Mouse (Mus musculus): ENCODE measurements at regions not wholly inside any gene's neighbourhood (a gene's known extent, or its start where the extent isn't known, plus 50 kb on each side); places are given as distances from the start of the nearest gene placed in this dataset.

- H3K27me3 ChIP-seq (ENCODE audit: control insufficient read depth, insufficient read depth, low read length, poor library complexity, severe bottlenecking): no peaks in the 10 kb centered on the region
- H3K27ac ChIP-seq (ENCODE audit: insufficient read depth, low read length): no peak overlapping the region
- H3K4me1 ChIP-seq (ENCODE audit: control insufficient read depth, insufficient read depth, low read length): no peaks in the 10 kb centered on the region
Observed at GRCm38 (mm10) chr9:98091105-98091504, 58.1 kb upstream of the Clstn2 start.

DNA sequence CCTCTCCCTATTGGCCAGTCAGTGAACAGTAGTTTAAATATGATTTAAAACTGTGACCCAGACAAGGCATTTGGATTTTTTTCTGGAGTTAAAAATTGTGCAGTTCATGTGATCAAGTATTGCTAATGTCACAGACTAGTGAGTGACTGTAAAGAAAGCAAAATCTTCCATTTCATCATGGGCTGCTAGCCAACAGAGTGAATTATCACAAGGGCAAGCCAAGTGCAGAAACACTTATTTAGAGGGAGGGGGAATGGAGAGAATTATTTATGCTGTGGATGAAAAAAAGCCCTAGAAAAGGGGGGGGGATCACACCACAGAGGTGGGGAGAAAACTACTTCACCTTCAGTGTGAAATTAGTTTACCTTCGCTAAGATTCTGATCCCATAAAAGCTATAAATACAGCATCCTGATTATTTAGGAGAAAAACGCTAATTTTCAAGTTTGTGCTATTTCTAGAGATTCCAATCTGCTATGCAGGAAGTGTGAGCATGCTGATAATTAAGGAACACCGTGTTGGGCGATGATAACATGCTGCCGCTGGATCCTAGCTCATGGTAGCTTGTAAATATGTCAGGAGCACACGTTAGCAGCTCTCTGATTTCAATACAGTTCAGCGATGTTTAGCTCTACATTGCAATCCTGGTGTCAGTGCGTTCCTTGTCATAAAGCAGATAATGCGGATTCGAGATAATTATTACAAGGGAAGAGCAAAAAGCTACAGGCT is 62.2 kb upstream of the Clstn2 start:
- Histone ChIP-seq H3K36me3 (ENCODE audit: control insufficient read depth, insufficient read depth, low read length, poor library complexity, severe bottlenecking) (no peaks in the 10 kb centered on the region), H3K9me3 (replicated peaks; ENCODE audit: control insufficient read depth, insufficient read depth, low read length, poor library complexity, severe bottlenecking) (no peaks in the 10 kb centered on the region)
- TF ChIP-seq CTCF (IDR thresholded peaks at IDR 0.05; ENCODE audit: low read depth, low read length) (no peak), POLR2A (IDR thresholded peaks at IDR 0.05; ENCODE audit: insufficient read depth, low read length) (no peak), EP300 (IDR thresholded peaks at IDR 0.05; ENCODE audit: insufficient read depth, low read depth, low read length) (no peak)

More at GRCm38 (mm10) chr9:98091105-98091504, 58.1 kb upstream of the Clstn2 start:
- H3K4me3 ChIP-seq (ENCODE audit: low read depth, low read length): no peak overlapping the region
- H3K36me3 ChIP-seq (ENCODE audit: control insufficient read depth, insufficient read depth, low read length, poor library complexity, severe bottlenecking): no peaks in the 10 kb centered on the region
- no peak for TF ChIP-seq CTCF (IDR thresholded peaks at IDR 0.05; ENCODE audit: low read depth, low read length)
- TF ChIP-seq EP300 (IDR thresholded peaks at IDR 0.05; ENCODE audit: insufficient read depth, low read depth, low read length): no peak
- no peak for TF ChIP-seq POLR2A (IDR thresholded peaks at IDR 0.05; ENCODE audit: insufficient read depth, low read length)
- H3K9me3 ChIP-seq (replicated peaks; ENCODE audit: control insufficient read depth, insufficient read depth, low read length, poor library complexity, severe bottlenecking): no peaks in the 10 kb centered on the region
- H3K9ac ChIP-seq (ENCODE audit: low read depth, poor library complexity, severe bottlenecking): no peak overlapping the region

DNA sequence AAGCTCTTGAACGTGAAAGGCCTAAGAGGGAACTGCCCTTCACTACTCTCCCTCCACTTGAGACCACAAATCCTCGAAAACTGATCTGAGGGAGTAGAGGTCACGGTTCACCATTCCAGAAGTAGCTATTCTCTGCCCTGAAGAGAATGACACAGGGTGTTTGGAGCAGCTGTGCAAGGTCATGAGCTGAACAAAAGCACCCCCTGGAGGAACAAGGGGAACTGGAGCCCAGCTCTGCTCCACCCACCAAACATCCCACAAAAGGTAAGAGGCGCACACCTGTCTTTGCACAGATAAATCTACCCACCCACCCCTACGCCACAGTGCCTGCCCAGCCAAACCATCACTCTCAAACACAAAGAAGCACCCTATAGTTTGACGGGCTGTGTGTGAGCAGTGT is 90.4 kb upstream of the Clstn2 start:
- Histone ChIP-seq H3K36me3 (ENCODE audit: control insufficient read depth, insufficient read depth, low read length, poor library complexity, severe bottlenecking) (no peaks in the 10 kb centered on the region), H3K9me3 (replicated peaks; ENCODE audit: control insufficient read depth, insufficient read depth, low read length, poor library complexity, severe bottlenecking) (no peaks in the 10 kb centered on the region; the same call in 1 of the 2 replicates), H3K4me1 (ENCODE audit: control insufficient read depth, insufficient read depth, low read length) (no peaks in the 10 kb centered on the region), H3K4me3 (ENCODE audit: low read depth, low read length) (no peak overlapping the region), H3K9ac (ENCODE audit: low read depth, poor library complexity, severe bottlenecking) (no peak overlapping the region), H3K27me3 (ENCODE audit: control insufficient read depth, insufficient read depth, low read length, poor library complexity, severe bottlenecking) (no peaks in the 10 kb centered on the region), H3K27ac (ENCODE audit: insufficient read depth, low read length) (no peak overlapping the region)
- TF ChIP-seq EP300 (IDR thresholded peaks at IDR 0.05; ENCODE audit: insufficient read depth, low read depth, low read length) (0 out of 2 replicates have a peak, but pooled peaks have one; percentile 49), CTCF (IDR thresholded peaks at IDR 0.05; ENCODE audit: low read depth, low read length) (peak; percentile 3), POLR2A (IDR thresholded peaks at IDR 0.05; ENCODE audit: insufficient read depth, low read length) (no peak)

More for the DNA sequence above, 62.2 kb upstream of the Clstn2 start:
- Histone ChIP-seq H3K27me3 (ENCODE audit: control insufficient read depth, insufficient read depth, low read length, poor library complexity, severe bottlenecking) (no peaks in the 10 kb centered on the region; the same call in 1 of the 2 replicates), H3K27ac (ENCODE audit: insufficient read depth, low read length) (no peak overlapping the region), H3K4me1 (ENCODE audit: control insufficient read depth, insufficient read depth, low read length) (no peaks in the 10 kb centered on the region), H3K4me3 (ENCODE audit: low read depth, low read length) (no peak overlapping the region), H3K9ac (ENCODE audit: low read depth, poor library complexity, severe bottlenecking) (no peak overlapping the region)

- Histone ChIP-seq H3K27me3 (ENCODE audit: control insufficient read depth, insufficient read depth, low read length, poor library complexity, severe bottlenecking) (no peaks in the 10 kb centered on the region), H3K27ac (ENCODE audit: insufficient read depth, low read length) (no peak overlapping the region), H3K9ac (ENCODE audit: low read depth, poor library complexity, severe bottlenecking) (no peak overlapping the region), H3K9me3 (replicated peaks; ENCODE audit: control insufficient read depth, insufficient read depth, low read length, poor library complexity, severe bottlenecking) (no peaks in the 10 kb centered on the region; the same call in 1 of the 2 replicates), H3K4me3 (ENCODE audit: low read depth, low read length) (no peak overlapping the region), H3K4me1 (ENCODE audit: control insufficient read depth, insufficient read depth, low read length) (no peaks in the 10 kb centered on the region), H3K36me3 (ENCODE audit: control insufficient read depth, insufficient read depth, low read length, poor library complexity, severe bottlenecking) (no peaks in the 10 kb centered on the region)
- TF ChIP-seq POLR2A (IDR thresholded peaks at IDR 0.05; ENCODE audit: insufficient read depth, low read length) (no peak), CTCF (IDR thresholded peaks at IDR 0.05; ENCODE audit: low read depth, low read length) (no peak), EP300 (IDR thresholded peaks at IDR 0.05; ENCODE audit: insufficient read depth, low read depth, low read length) (no peak)
Observed at GRCm38 (mm10) chr9:98129596-98129995, 96.6 kb upstream of the Clstn2 start.

DNA sequence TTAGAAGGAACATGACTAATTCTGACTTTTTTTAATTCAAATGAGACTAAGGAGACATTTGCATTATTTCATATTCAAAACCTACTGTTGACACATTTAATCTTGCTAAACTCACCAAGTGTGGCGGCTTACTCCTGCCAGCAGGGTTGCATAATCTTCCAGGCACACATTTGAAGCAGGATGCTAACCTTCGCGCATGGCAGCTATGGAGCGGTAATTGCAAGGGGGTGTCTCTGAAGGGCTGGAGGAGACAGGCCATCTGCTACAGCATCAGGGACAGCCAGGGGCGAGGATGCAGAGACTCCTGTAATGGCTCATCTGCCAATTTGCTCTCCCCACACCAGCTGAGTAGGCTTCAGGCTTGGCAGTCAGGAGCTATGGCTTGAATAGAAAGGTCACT is 97.9 kb upstream of the Clstn2 start:
- TF ChIP-seq CTCF (IDR thresholded peaks at IDR 0.05; ENCODE audit: low read depth, low read length) (no peak), EP300 (IDR thresholded peaks at IDR 0.05; ENCODE audit: insufficient read depth, low read depth, low read length) (no peak)
- H3K4me3 ChIP-seq (ENCODE audit: low read depth, low read length): no peak overlapping the region

GRCm38 (mm10) chr9:98140546-98140945 is 107.6 kb upstream of the Clstn2 start:
- Histone ChIP-seq H3K9ac (ENCODE audit: low read depth, poor library complexity, severe bottlenecking) (no peak overlapping the region), H3K4me3 (ENCODE audit: low read depth, low read length) (no peak overlapping the region), H3K9me3 (replicated peaks; ENCODE audit: control insufficient read depth, insufficient read depth, low read length, poor library complexity, severe bottlenecking) (0 out of 2 replicates have a peak, but pooled peaks cover 2% of the 10 kb centered on the region), H3K4me1 (ENCODE audit: control insufficient read depth, insufficient read depth, low read length) (no peaks in the 10 kb centered on the region), H3K27ac (ENCODE audit: insufficient read depth, low read length) (no peak overlapping the region), H3K27me3 (ENCODE audit: control insufficient read depth, insufficient read depth, low read length, poor library complexity, severe bottlenecking) (no peaks in the 10 kb centered on the region), H3K36me3 (ENCODE audit: control insufficient read depth, insufficient read depth, low read length, poor library complexity, severe bottlenecking) (no peaks in the 10 kb centered on the region)
- TF ChIP-seq EP300 (IDR thresholded peaks at IDR 0.05; ENCODE audit: insufficient read depth, low read depth, low read length) (no peak), POLR2A (IDR thresholded peaks at IDR 0.05; ENCODE audit: insufficient read depth, low read length) (no peak), CTCF (IDR thresholded peaks at IDR 0.05; ENCODE audit: low read depth, low read length) (no peak)

More for the DNA sequence above, 97.9 kb upstream of the Clstn2 start:
- Histone ChIP-seq H3K9ac (ENCODE audit: low read depth, poor library complexity, severe bottlenecking) (no peak overlapping the region), H3K27me3 (ENCODE audit: control insufficient read depth, insufficient read depth, low read length, poor library complexity, severe bottlenecking) (no peaks in the 10 kb centered on the region), H3K27ac (ENCODE audit: insufficient read depth, low read length) (no peak overlapping the region), H3K4me1 (ENCODE audit: control insufficient read depth, insufficient read depth, low read length) (no peaks in the 10 kb centered on the region), H3K36me3 (ENCODE audit: control insufficient read depth, insufficient read depth, low read length, poor library complexity, severe bottlenecking) (no peaks in the 10 kb centered on the region), H3K9me3 (replicated peaks; ENCODE audit: control insufficient read depth, insufficient read depth, low read length, poor library complexity, severe bottlenecking) (no peaks in the 10 kb centered on the region; the same call in 1 of the 2 replicates)

Measured in ES-Bruce4 (cell line).